Mouse (Mus musculus): ENCODE data around the gene Fancc.

Fancc gene

GRCm38 (mm10) chr13:63315777-63316176 is 181.3 kb downstream of the Fancc start:
- 87% methylated on average over 6 of the region's 6 CpGs for WGBS

- WGBS: over 99% methylated on average over 4 of the region's 4 CpGs
Measured at GRCm38 (mm10) chr13:63315111-63315510, 182.0 kb downstream of the Fancc start.

- 82% methylated on average over 4 of the region's 4 CpGs for WGBS
Measured at GRCm38 (mm10) chr13:63314608-63314920, 182.5 kb downstream of the Fancc start.

- WGBS: 83% methylated on average over 12 of the region's 12 CpGs
Measured at GRCm38 (mm10) chr13:63313748-63314607, 183.1 kb downstream of the Fancc start.

GRCm38 (mm10) chr13:63313247-63313646 is 183.8 kb downstream of the Fancc start:
- 100% methylated on average over 1 of the region's 1 CpGs for WGBS

- 70% methylated on average over 2 of the region's 2 CpGs for WGBS
Measured at GRCm38 (mm10) chr13:63311156-63311555, 185.9 kb downstream of the Fancc start.

- 85% methylated on average over 3 of the region's 3 CpGs for WGBS
Measured at GRCm38 (mm10) chr13:63309563-63309962, 187.5 kb downstream of the Fancc start.

GRCm38 (mm10) chr13:63306768-63307167 is 190.3 kb downstream of the Fancc start:
- WGBS: 63% methylated on average over 5 of the region's 5 CpGs

- WGBS: 72% methylated on average over 16 of the region's 16 CpGs
Measured at GRCm38 (mm10) chr13:63305160-63306011, 191.7 kb downstream of the Fancc start.

GRCm38 (mm10) chr13:63304799-63305159 is 192.3 kb downstream of the Fancc start:
- WGBS: 70% methylated on average over 3 of the region's 3 CpGs

GRCm38 (mm10) chr13:63304124-63304792 is 192.8 kb downstream of the Fancc start:
- WGBS: 76% methylated on average over 6 of the region's 6 CpGs

GRCm38 (mm10) chr13:63302381-63302780 is 194.7 kb downstream of the Fancc start:
- WGBS: 63% methylated on average over 5 of the region's 5 CpGs

GRCm38 (mm10) chr13:63301764-63302209 is 195.3 kb downstream of the Fancc start:
- 40% methylated on average over 3 of the region's 3 CpGs for WGBS

GRCm38 (mm10) chr13:63300929-63301328 is 196.1 kb downstream of the Fancc start:
- 73% methylated on average over 7 of the region's 7 CpGs for WGBS

GRCm38 (mm10) chr13:63298931-63299330 is 198.1 kb downstream of the Fancc start:
- WGBS: 88% methylated on average over 5 of the region's 5 CpGs

- WGBS: 69% methylated on average over 3 of the region's 3 CpGs
Measured at GRCm38 (mm10) chr13:63297933-63298332, 199.1 kb downstream of the Fancc start.

- WGBS: 94% methylated on average over 2 of the region's 2 CpGs
Measured at GRCm38 (mm10) chr13:63297003-63297402, 200.1 kb downstream of the Fancc start.

GRCm38 (mm10) chr13:63296300-63296699 is 200.8 kb downstream of the Fancc start:
- 62% methylated on average over 11 of the region's 11 CpGs for WGBS

GRCm38 (mm10) chr13:63294359-63295193 is 202.5 kb downstream of the Fancc start:
- WGBS: 54% methylated on average over 15 of the region's 15 CpGs

GRCm38 (mm10) chr13:63293647-63294046 is 203.4 kb downstream of the Fancc start:
- 66% methylated on average over 3 of the region's 3 CpGs for WGBS

GRCm38 (mm10) chr13:63291016-63291415 is 206.1 kb downstream of the Fancc start:
- 92% methylated on average over 6 of the region's 6 CpGs for WGBS

All from cerebral cortex, adult 2 months (tissue).